Mouse (Mus musculus) olfactory bulb, adult 2 months (tissue): Measurements from ENCODE around the gene Olfr479.
"Not testable (repeated sequence)": the region's sequence is repeated elsewhere in the genome, so short reads cannot be mapped to it uniquely, and the experiment has no call there.

Experiments used
- CTCF ChIP-seq: fragments of 200-500 bp; IDR thresholded peaks from 2 replicates; pipeline ENCODE4 v1.5.1; 2012; ENCODE audit warnings: low read depth, mild to moderate bottlenecking, low read length, moderate library complexity; ENCODE audit not compliant: insufficient read depth
- POLR2A ChIP-seq: fragments of 200-500 bp; IDR thresholded peaks from 2 replicates; pipeline ENCODE4 v1.6.1; 2012; ENCODE audit warnings: mild to moderate bottlenecking, low read depth, low read length, moderate library complexity; ENCODE audit not compliant: insufficient read depth

GRCm38 (mm10) chr7:108014256-108014655, 36.2 kb upstream of the Olfr479 start:
- TF ChIP-seq CTCF, POLR2A: not testable (repeated sequence)
